Mouse (Mus musculus) testis, adult 2 months (tissue): ENCODE data around the gene Tmem132e.

Experiments used
- CTCF ChIP-seq: fragments of 200-500 bp; IDR thresholded peaks from 2 replicates; pipeline ENCODE4 v1.5.1; 2012; ENCODE audit warnings: low read depth, mild to moderate bottlenecking, inconsistent platforms, low read length, moderate library complexity; ENCODE audit not compliant: control insufficient read depth, insufficient read depth, insufficient replicate concordance
- POLR2A ChIP-seq: fragments of 200-500 bp; IDR thresholded peaks from 2 replicates; pipeline ENCODE4 v1.6.1; 2012; ENCODE audit warnings: low read depth, mild to moderate bottlenecking, inconsistent platforms, low read length, moderate library complexity; ENCODE audit not compliant: control insufficient read depth

DNA sequence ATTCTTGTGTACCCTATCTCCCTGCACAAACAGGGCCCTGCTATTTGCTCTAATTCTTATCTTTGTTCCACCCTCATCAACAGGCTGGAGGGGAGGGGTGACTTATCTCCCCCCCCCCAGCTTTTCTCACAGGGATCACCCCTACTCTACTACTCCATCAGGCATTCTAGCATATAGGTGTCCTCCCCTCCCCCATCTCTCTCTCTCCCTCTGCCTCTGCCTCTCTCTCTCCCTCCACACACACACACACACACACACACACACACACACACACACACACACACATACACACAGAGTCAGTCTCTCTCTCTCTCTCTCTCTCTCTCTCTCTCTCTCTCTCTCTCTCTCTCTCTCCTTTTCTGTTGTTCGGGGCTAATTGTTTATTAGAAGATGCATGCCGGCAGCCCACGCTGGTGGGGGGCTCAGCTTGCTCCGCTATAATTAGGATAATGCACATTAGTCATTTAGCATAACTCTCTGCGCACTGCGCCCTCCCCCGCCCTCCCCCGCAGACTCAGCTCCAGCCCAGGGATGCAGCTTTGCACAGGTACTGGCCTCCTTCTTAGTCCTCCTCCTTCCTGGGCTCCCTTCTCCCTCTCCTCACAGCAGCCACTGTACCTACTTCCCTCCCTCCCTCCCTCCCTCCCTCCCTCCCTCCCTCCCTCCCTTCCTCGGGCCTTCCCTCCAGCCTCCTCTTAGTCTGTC lies 29.8 kb downstream of the Tmem132e start:
- TF ChIP-seq CTCF: no peak
- TF ChIP-seq POLR2A: no peak
